Mouse (Mus musculus) urinary bladder, adult 2 months (tissue): ENCODE data around the gene Rfesd. TPM values are rescaled to one million over a fixed set of nuclear protein-coding genes. Genes with fewer than 3 reads are reported as not detected.

Experiments used
- DNase-seq: peaks from one replicate; pipeline ENCODE4 v3.0.0; 2022; ENCODE audit warnings: low spot score
- polyA plus RNA-seq: library from polyadenylated mRNA; depleted of rRNA; stranded (reverse); fragments of >200 nt; gene quantifications from 2 replicates; pipeline ENCODE4 v1.2.3, GENCODE M21; 2012; rRNA removed

The Rfesd gene
- polyA plus RNA-seq, 1 experiment = 16.4 TPM

- no peak for DNase-seq
Measured at GRCm38 (mm10) chr13:75981901-75982300, 36.6 kb downstream of the Rfesd start.

GRCm38 (mm10) chr13:75976649-75977048 lies 41.9 kb downstream of the Rfesd start:
- DNase-seq = no peak

DNA sequence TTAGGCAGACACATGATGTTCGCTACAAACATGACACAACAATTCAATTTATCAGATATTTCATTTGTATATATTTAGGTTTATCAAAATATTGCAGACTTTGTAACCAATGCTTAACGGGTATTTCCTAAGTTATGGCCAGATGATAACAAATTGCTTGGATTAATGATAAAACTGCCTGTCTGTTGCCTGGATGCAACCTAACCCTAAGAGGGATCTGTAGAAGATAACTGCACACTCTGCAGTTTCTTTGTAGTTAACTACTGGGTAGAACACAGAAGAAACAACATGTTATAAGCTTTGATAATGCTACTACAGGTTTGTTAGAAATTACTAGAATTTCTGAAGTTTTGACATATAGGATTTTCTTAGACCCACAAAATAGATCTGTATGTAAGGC lies 42.3 kb downstream of the Rfesd start:
- DNase-seq = no peak

- no peak for DNase-seq
Measured at GRCm38 (mm10) chr13:75975629-75976028, 42.9 kb downstream of the Rfesd start.

- no peak for DNase-seq
Measured at GRCm38 (mm10) chr13:75974481-75974880, 44.0 kb downstream of the Rfesd start.

DNA sequence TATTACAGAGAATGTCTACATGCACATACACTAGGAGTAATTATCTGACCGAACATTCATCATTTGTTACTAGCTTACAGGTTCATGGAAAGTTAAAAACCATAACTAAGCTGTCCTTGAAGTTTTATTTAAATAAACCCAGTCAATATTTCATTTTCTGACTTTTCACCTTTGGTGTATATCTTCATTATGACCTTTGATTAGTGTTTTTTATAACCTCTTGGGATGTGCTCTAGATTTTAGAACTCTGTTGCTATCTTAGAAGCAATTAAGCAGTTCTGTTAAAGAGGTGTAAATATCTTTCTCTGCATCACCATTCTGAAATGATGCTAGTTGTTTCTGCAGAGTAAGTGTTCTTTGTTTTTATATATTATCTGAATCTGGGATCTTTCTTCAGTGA lies 51.7 kb downstream of the Rfesd start, which contains the start of gene Spata9:
TSS of gene Spata9 (plus strand) at position 301 of the 400 bp plus-strand sequence.
- no peak for DNase-seq

GRCm38 (mm10) chr13:75955357-75955992 lies 63.0 kb downstream of the Rfesd start:
- no peak for DNase-seq

Other genes starting within 250 kb of the Rfesd start
- gene Glrx, start 178.9 kb downstream of the Rfesd start, polyA plus RNA-seq = 64.4 and 65.9 TPM in 2 replicates
- 10.1 and 11.6 TPM in 2 replicates for gene Rhobtb3, start 74.8 kb downstream of the Rfesd start, polyA plus RNA-seq
- gene Spata9, start 51.6 kb downstream of the Rfesd start, polyA plus RNA-seq = not detected in 2 replicates
- not detected in 2 replicates for gene Gpr150, start 38.3 kb upstream of the Rfesd start, polyA plus RNA-seq
- gene Arsk, start 79.9 kb upstream of the Rfesd start, polyA plus RNA-seq = 9.1 and 11.1 TPM in 2 replicates
- 10.4 and 11.6 TPM in 2 replicates for gene Ttc37, start 80.0 kb upstream of the Rfesd start, polyA plus RNA-seq